Mouse (Mus musculus) retina, postnatal 1 day (tissue): ENCODE measurements at regions not wholly inside any gene's neighbourhood (a gene's known extent, or its start where the extent isn't known, plus 50 kb on each side); places are given as distances from the start of the nearest gene placed in this dataset.

ENCODE experiments used
- DNase-seq: peaks from one replicate; pipeline ENCODE4 v3.0.0-alpha.2; 2012

- no peak for DNase-seq
These were observed 254.9 kb upstream of the Dab2 start for GRCm38 (mm10) chr15:6044511-6045256.

GRCm38 (mm10) chr15:6055703-6056102, 243.9 kb upstream of the Dab2 start:
- DNase-seq, result no peak

- DNase-seq, result no peak
These were observed 242.5 kb upstream of the Dab2 start for GRCm38 (mm10) chr15:6056887-6057626.

GRCm38 (mm10) chr15:6059361-6059760, 240.2 kb upstream of the Dab2 start:
- no peak for DNase-seq

- DNase-seq, result no peak
These were observed 239.8 kb upstream of the Dab2 start for GRCm38 (mm10) chr15:6059790-6060189.

- DNase-seq, result no peak
These were observed 238.9 kb upstream of the Dab2 start for GRCm38 (mm10) chr15:6060649-6061048.

GRCm38 (mm10) chr15:6065100-6065499, 234.5 kb upstream of the Dab2 start:
- DNase-seq, result no peak

GRCm38 (mm10) chr15:6067380-6067779, 232.2 kb upstream of the Dab2 start:
- no peak for DNase-seq

GRCm38 (mm10) chr15:6068371-6068770, 231.2 kb upstream of the Dab2 start:
- DNase-seq, result no peak

GRCm38 (mm10) chr15:6071873-6072272, 227.7 kb upstream of the Dab2 start:
- DNase-seq, result no peak

- DNase-seq, result no peak
These were observed 226.7 kb upstream of the Dab2 start for GRCm38 (mm10) chr15:6072920-6073319.

- DNase-seq, result peak; percentile 44
These were observed 218.6 kb upstream of the Dab2 start for GRCm38 (mm10) chr15:6080714-6081635.

GRCm38 (mm10) chr15:6087208-6087607, 212.4 kb upstream of the Dab2 start:
- DNase-seq, result no peak

GRCm38 (mm10) chr15:6088498-6088897, 211.1 kb upstream of the Dab2 start:
- DNase-seq, result no peak

GRCm38 (mm10) chr15:6129697-6130096, 169.9 kb upstream of the Dab2 start:
- no peak for DNase-seq

GRCm38 (mm10) chr15:6132216-6132615, 167.4 kb upstream of the Dab2 start:
- no peak for DNase-seq

GRCm38 (mm10) chr15:6145071-6145470, 154.5 kb upstream of the Dab2 start:
- no peak for DNase-seq

- no peak for DNase-seq
These were observed 144.9 kb upstream of the Dab2 start for GRCm38 (mm10) chr15:6154706-6155105.

- no peak for DNase-seq
These were observed 119.3 kb upstream of the Dab2 start for GRCm38 (mm10) chr15:6180261-6180660.

GRCm38 (mm10) chr15:6183627-6184026, 116.0 kb upstream of the Dab2 start:
- no peak for DNase-seq

- DNase-seq, result no peak
These were observed 107.7 kb upstream of the Dab2 start for GRCm38 (mm10) chr15:6191845-6192244.

- DNase-seq, result no peak
These were observed 92.3 kb upstream of the Dab2 start for GRCm38 (mm10) chr15:6207239-6207638.

GRCm38 (mm10) chr15:6209301-6209700, 90.3 kb upstream of the Dab2 start:
- DNase-seq, result peak; percentile 65
